Mouse (Mus musculus) spleen, adult 2 months (tissue): ENCODE measurements around the gene Tmem102. TPM values are rescaled to one million over a fixed set of nuclear protein-coding genes. Genes with fewer than 3 reads are reported as not detected.

Experiments
- DNase-seq, 2 experiments: peaks; one replicate each; pipeline versions ENCODE4 v3.0.0 to v3.0.0-alpha.2; 2012 to 2021; ENCODE audit warnings: low spot score in 2 of 2, low read depth in 1 of 2
- H3K27ac ChIP-seq: fragments of 200-500 bp; 2 replicates; pipeline ENCODE4 v1.5.1; 2012; ENCODE audit warnings: low read length, inconsistent platforms; ENCODE audit not compliant: insufficient read depth
- H3K27me3 ChIP-seq: fragments of 200-500 bp; 2 replicates; pipeline ENCODE4 v1.6.1; 2012; ENCODE audit warnings: mild to moderate bottlenecking, moderate library complexity, low read length, inconsistent platforms; ENCODE audit not compliant: control insufficient read depth, insufficient read depth
- H3K36me3 ChIP-seq: fragments of 200-500 bp; 2 replicates; pipeline ENCODE4 v1.6.1; 2012; ENCODE audit warnings: mild to moderate bottlenecking, low read length, inconsistent platforms; ENCODE audit not compliant: control insufficient read depth, insufficient read depth
- H3K4me1 ChIP-seq: fragments of 200-500 bp; 2 replicates; pipeline ENCODE4 v1.6.1; 2011; ENCODE audit warnings: inconsistent platforms; ENCODE audit not compliant: control insufficient read depth, insufficient read depth, insufficient read length
- H3K4me3 ChIP-seq: fragments of 200-500 bp; 2 replicates; pipeline ENCODE4 v1.5.1; 2011; ENCODE audit warnings: mild to moderate bottlenecking, inconsistent platforms; ENCODE audit not compliant: insufficient read depth, insufficient read length; ENCODE audit errors: extremely low read depth
- CTCF ChIP-seq: fragments of 200-500 bp; IDR thresholded peaks from 2 replicates; pipeline ENCODE4 v1.5.1; 2011; ENCODE audit warnings: mild to moderate bottlenecking, inconsistent platforms; ENCODE audit not compliant: insufficient read depth, insufficient read length, insufficient replicate concordance; ENCODE audit errors: extremely low read depth
- POLR2A ChIP-seq: fragments of 200-500 bp; IDR thresholded peaks from 2 replicates; pipeline ENCODE4 v1.6.1; 2011; ENCODE audit warnings: low read depth, low read length, inconsistent platforms
- WGBS: fragments of 180-500 bp; shearing (Covaris S2); methylation state at CpG from one replicate; pipeline ENCODE4 v1.1.7; 2018; 5-methylcytosine and 5-hydroxymethylcytosine counted together
- polyA plus RNA-seq: library from polyadenylated mRNA; depleted of rRNA; stranded (reverse); fragments of >200 nt; gene quantifications from 2 replicates; pipeline ENCODE4 v1.2.3, GENCODE M21; 2012

Gene Tmem102
- polyA plus RNA-seq, 1 experiment, result 0.23 TPM

GRCm38 (mm10) chr11:69799394-69800137, 5.9 kb downstream of the Tmem102 start:
- 24% methylated on average over 12 of the region's 12 CpGs for WGBS

GRCm38 (mm10) chr11:69797924-69798323, 7.5 kb downstream of the Tmem102 start:
- Histone ChIP-seq H3K36me3 (no peaks in the 10 kb centered on the region), H3K27ac (no peak overlapping the region), H3K27me3 (peaks cover 19% of the 10 kb centered on the region), H3K4me3 (no peak overlapping the region), H3K4me1 (peaks cover 27% of the 10 kb centered on the region)
- TF ChIP-seq CTCF (no peak), POLR2A (no peak)
- 91% methylated on average over 7 of the region's 7 CpGs for WGBS
- DNase-seq, result no peak

More at GRCm38 (mm10) chr11:69799394-69800137, 5.9 kb downstream of the Tmem102 start:
- no peaks in the 10 kb centered on the region for H3K36me3 ChIP-seq
- no peak overlapping the region for H3K27ac ChIP-seq
- peaks cover 28% of the 10 kb centered on the region for H3K27me3 ChIP-seq
- peak; percentile 45 to 62 for DNase-seq
- H3K4me3 ChIP-seq, result peak overlapping the region; percentile 10; the same call in 1 of the 2 replicates
- TF ChIP-seq POLR2A (no peak), CTCF (no peak)
- peaks cover 38% of the 10 kb centered on the region for H3K4me1 ChIP-seq

GRCm38 (mm10) chr11:69795983-69796435, 9.4 kb downstream of the Tmem102 start:
- no peak overlapping the region for H3K27ac ChIP-seq
- DNase-seq, result no peak
- H3K4me3 ChIP-seq, result peak overlapping the region; percentile 71; the same call in 1 of the 2 replicates
- no peaks in the 10 kb centered on the region for H3K36me3 ChIP-seq
- 6% methylated on average over 13 of the region's 13 CpGs for WGBS
- H3K27me3 ChIP-seq, result peaks cover 3% of the 10 kb centered on the region
- H3K4me1 ChIP-seq, result peaks cover 18% of the 10 kb centered on the region
- no peak for TF ChIP-seq CTCF
- no peak for TF ChIP-seq POLR2A

- H3K27ac ChIP-seq, result peak within 1 kb of the TSS; percentile 42; the same call in 1 of the 2 replicates
- DNase-seq, result peak; percentile 92 to 95
- H3K36me3 ChIP-seq, result no peaks in the 10 kb centered on the region
- H3K4me1 ChIP-seq, result peaks cover 12% of the 10 kb centered on the region
- WGBS, result 1% methylated on average over 52 of the region's 52 CpGs
- H3K27me3 ChIP-seq, result no peaks in the 10 kb centered on the region
- TF ChIP-seq POLR2A (peak; percentile 51), CTCF (no peak)
- H3K4me3 ChIP-seq, result peak within 1 kb of the TSS; percentile 71
Measured at GRCm38 (mm10) chr11:69795168-69795982, 10.0 kb downstream of the Tmem102 start, which contains the start of gene Chrnb1. Gene Chrnb1, minus strand, starts transcription at chr11:69795943.

- Histone ChIP-seq H3K36me3 (no peaks in the 10 kb centered on the region), H3K4me3 (no peak overlapping the region), H3K27ac (no peak overlapping the region), H3K27me3 (no peaks in the 10 kb centered on the region), H3K4me1 (no peaks in the 10 kb centered on the region)
- no peak for TF ChIP-seq CTCF
- TF ChIP-seq POLR2A, result no peak
- no peak for DNase-seq
- 75% methylated on average over 5 of the region's 5 CpGs for WGBS
Measured at GRCm38 (mm10) chr11:69793429-69793828, 12.0 kb downstream of the Tmem102 start.

GRCm38 (mm10) chr11:69791420-69791819, 14.0 kb downstream of the Tmem102 start:
- WGBS, result 82% methylated on average over 5 of the region's 5 CpGs
- TF ChIP-seq CTCF, result no peak
- TF ChIP-seq POLR2A, result no peak
- no peak overlapping the region for H3K27ac ChIP-seq
- H3K27me3 ChIP-seq, result no peaks in the 10 kb centered on the region
- no peak overlapping the region for H3K4me3 ChIP-seq
- H3K36me3 ChIP-seq, result no peaks in the 10 kb centered on the region
- no peaks in the 10 kb centered on the region for H3K4me1 ChIP-seq
- no peak for DNase-seq
